Mouse (Mus musculus) hindbrain, embryonic 16.5 days (tissue): ENCODE measurements at regions not wholly inside any gene's neighbourhood (a gene's known extent, or its start where the extent isn't known, plus 50 kb on each side); places are given as distances from the start of the nearest gene placed in this dataset. TPM values are rescaled to one million over a fixed set of nuclear protein-coding genes. Genes with fewer than 3 reads are reported as not detected.

Experiments used
- ATAC-seq: fragments of 200-750 bp; cut with Nextera tagmentation; 2 replicates; pipeline ENCODE4 v1.8.0; 2017; ENCODE audit warnings: moderate TSS enrichment, moderate library complexity
- H3K27ac ChIP-seq: fragments of 300-500 bp; sonication (generic); 2 replicates; pipeline ENCODE4 v1.5.1; 2014; ENCODE audit warnings: low read depth, mild to moderate bottlenecking, control low read depth, low read length, moderate library complexity
- H3K27me3 ChIP-seq: fragments of 300-500 bp; sonication (generic); replicated peaks from 2 replicates; pipeline ENCODE4 v1.6.1; 2014; ENCODE audit warnings: low read length; ENCODE audit not compliant: control insufficient read depth, insufficient read depth
- H3K36me3 ChIP-seq: fragments of 300-500 bp; sonication (generic); 2 replicates; pipeline ENCODE4 v1.6.1; 2014; ENCODE audit warnings: mild to moderate bottlenecking, low read length, moderate library complexity, mixed read lengths; ENCODE audit not compliant: control insufficient read depth, insufficient read depth
- H3K4me1 ChIP-seq: fragments of 300-500 bp; sonication (generic); 2 replicates; pipeline ENCODE4 v1.6.1; 2014; ENCODE audit warnings: low read depth, low read length; ENCODE audit not compliant: control insufficient read depth, insufficient read depth
- H3K4me2 ChIP-seq: fragments of 300-500 bp; sonication (generic); 2 replicates; pipeline ENCODE4 v1.6.1; 2014; ENCODE audit warnings: mild to moderate bottlenecking, low read length, control low read depth, moderate library complexity
- H3K4me3 ChIP-seq: fragments of 300-500 bp; sonication (generic); 2 replicates; pipeline ENCODE4 v1.5.1; 2014; ENCODE audit warnings: mild to moderate bottlenecking, low read length, control low read depth, moderate library complexity
- H3K9ac ChIP-seq: fragments of 300-500 bp; sonication (generic); 2 replicates; pipeline ENCODE4 v1.6.1; 2014; ENCODE audit warnings: low read depth, mild to moderate bottlenecking, control low read depth, low read length, moderate library complexity
- H3K9me3 ChIP-seq: fragments of 300-500 bp; sonication (generic); 2 replicates; pipeline ENCODE4 v1.6.1; 2014; ENCODE audit warnings: mild to moderate bottlenecking, low read length, moderate library complexity; ENCODE audit not compliant: control insufficient read depth
- microRNA counts: library from miRNA; unstranded; fragments of <30 nt; microRNA quantifications from one replicate; lab custom pipeline; 2016
- microRNA-seq: library from miRNA; unstranded; fragments of <30 nt; microRNA quantifications from one replicate; pipeline ENCODE4, GENCODE M21; 2017

DNA sequence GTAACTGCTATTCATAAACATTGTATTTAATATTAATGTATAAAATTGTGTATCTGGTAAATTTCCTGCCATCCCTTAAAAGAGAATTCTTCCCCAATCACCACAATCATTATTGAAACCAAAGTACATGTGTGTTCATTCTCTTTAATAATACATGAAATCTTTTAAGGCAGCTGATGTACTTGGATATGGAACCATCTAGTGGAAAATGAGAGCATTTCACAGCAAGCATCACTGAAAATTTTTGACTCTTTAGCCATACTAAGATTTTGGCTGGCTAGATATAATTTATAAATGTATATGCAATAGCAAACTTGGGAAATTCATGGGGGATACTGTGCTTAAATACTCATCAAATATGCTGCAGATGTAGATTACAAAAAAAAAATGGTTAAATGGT is 467.8 kb upstream of the Ndn start:
- H3K4me1 ChIP-seq = 0 out of 2 replicates have a peak, but pooled peaks cover 2% of the 10 kb centered on the region
- H3K27me3 ChIP-seq = no peaks in the 10 kb centered on the region
- no peak for ATAC-seq
- 0 out of 2 replicates have a peak, but pooled peaks cover 4% of the 10 kb centered on the region for H3K9me3 ChIP-seq
- no peak overlapping the region for H3K9ac ChIP-seq
- no peak overlapping the region for H3K4me3 ChIP-seq
- no peaks in the 10 kb centered on the region for H3K36me3 ChIP-seq
- H3K4me2 ChIP-seq = no peak overlapping the region
- no peak overlapping the region for H3K27ac ChIP-seq

MicroRNAs in the stretch of these regions (microRNA counts, 519-probe panel; counts per million panel counts)
- microRNA mmu-miR-344 (lab: Ali Mortazavi, UCI) = 2,300 counts per million, percentile 53 among the panel's probes with 10 or more counts

Small RNAs in the stretch of these regions (microRNA-seq; reads per million reads assigned to microRNA genes)
- gene Gm22466 (not detected), gene Gm23490 (not detected), gene Gm23873 (4.6 reads per million, percentile 16 among the genes with 10 or more reads in this experiment), gene Gm23917 (not detected), gene Gm23962 (not detected), gene Gm25533 (not detected), gene Mir344 (not detected), gene Mir344b (11.7 reads per million, percentile 27 among the genes with 10 or more reads in this experiment), gene Mir344c (5.6 reads per million, percentile 19 among the genes with 10 or more reads in this experiment), gene Mir344d-1 (not detected), gene Mir344d-2 (not detected), gene Mir344d-3 (0.83 reads per million), gene Mir344e (4.4 reads per million, percentile 15 among the genes with 10 or more reads in this experiment), gene Mir344h-1 (not detected), gene Mir344h-2 (not detected)
